Mouse (Mus musculus): ENCODE data around the gene Rab24. TPM values are rescaled to one million over a fixed set of nuclear protein-coding genes. Genes with fewer than 3 reads are reported as not detected.

The Rab24 gene
- polyA plus RNA-seq, 1 experiment from 2014 or later = 50.1 TPM

GRCm38 (mm10) chr13:55346745-55347144, 25.0 kb upstream of the Rab24 start:
- Histone ChIP-seq H3K4me1 (ENCODE audit: control insufficient read depth, low read depth, low read length) (no peaks in the 10 kb centered on the region; the same call in 1 of the 2 replicates), H3K4me3 (ENCODE audit: low read depth, low read length) (no peak overlapping the region), H3K36me3 (ENCODE audit: control insufficient read depth, insufficient read depth) (peaks cover 55% of the 10 kb centered on the region), H3K27me3 (ENCODE audit: control insufficient read depth, insufficient read depth, low read depth, low read length) (no peaks in the 10 kb centered on the region), H3K4me2 (ENCODE audit: low read depth, low read length) (no peak overlapping the region), H3K9ac (ENCODE audit: low read depth, low read length) (no peak overlapping the region), H3K9me3 (replicated peaks; ENCODE audit: control insufficient read depth, low read length) (no peaks in the 10 kb centered on the region), H3K27ac (ENCODE audit: low read length) (no peak overlapping the region)
- WGBS (ENCODE audit: insufficient replicate concordance) = 66% methylated on average over 11 of the region's 11 CpGs
- no peak for ATAC-seq (ENCODE audit: low read depth)

- no peak overlapping the region for H3K27ac ChIP-seq (ENCODE audit: low read length)
- ATAC-seq (ENCODE audit: low read depth) = no peak
- H3K36me3 ChIP-seq (ENCODE audit: control insufficient read depth, insufficient read depth) = peaks cover 33% of the 10 kb centered on the region
- H3K4me2 ChIP-seq (ENCODE audit: low read depth, low read length) = no peak overlapping the region
- no peaks in the 10 kb centered on the region for H3K27me3 ChIP-seq (ENCODE audit: control insufficient read depth, insufficient read depth, low read depth, low read length)
- WGBS (ENCODE audit: insufficient replicate concordance) = 74% methylated on average over 7 of the region's 7 CpGs
- peaks cover 3% of the 10 kb centered on the region for H3K4me1 ChIP-seq (ENCODE audit: control insufficient read depth, low read depth, low read length)
- no peak overlapping the region for H3K4me3 ChIP-seq (ENCODE audit: low read depth, low read length)
- H3K9me3 ChIP-seq (replicated peaks; ENCODE audit: control insufficient read depth, low read length) = no peaks in the 10 kb centered on the region
- H3K9ac ChIP-seq (ENCODE audit: low read depth, low read length) = no peak overlapping the region
Observed at GRCm38 (mm10) chr13:55344286-55344685, 22.5 kb upstream of the Rab24 start.

- Histone ChIP-seq H3K27ac (ENCODE audit: low read length) (no peak overlapping the region), H3K36me3 (ENCODE audit: control insufficient read depth, insufficient read depth) (peaks cover 21% of the 10 kb centered on the region), H3K9ac (ENCODE audit: low read depth, low read length) (no peak overlapping the region), H3K4me2 (ENCODE audit: low read depth, low read length) (no peak overlapping the region), H3K9me3 (replicated peaks; ENCODE audit: control insufficient read depth, low read length) (no peaks in the 10 kb centered on the region), H3K4me3 (ENCODE audit: low read depth, low read length) (no peak overlapping the region), H3K4me1 (ENCODE audit: control insufficient read depth, low read depth, low read length) (peaks cover 8% of the 10 kb centered on the region), H3K27me3 (ENCODE audit: control insufficient read depth, insufficient read depth, low read depth, low read length) (no peaks in the 10 kb centered on the region)
- no peak for ATAC-seq (ENCODE audit: low read depth)
- 41% methylated on average over 11 of the region's 11 CpGs for WGBS (ENCODE audit: insufficient replicate concordance)
Observed at GRCm38 (mm10) chr13:55342469-55342868, 20.7 kb upstream of the Rab24 start.

- WGBS (ENCODE audit: insufficient replicate concordance) = 45% methylated on average over 2 of the region's 2 CpGs
- Histone ChIP-seq H3K9me3 (replicated peaks; ENCODE audit: control insufficient read depth, low read length) (no peaks in the 10 kb centered on the region), H3K27ac (ENCODE audit: low read length) (no peak overlapping the region), H3K27me3 (ENCODE audit: control insufficient read depth, insufficient read depth, low read depth, low read length) (no peaks in the 10 kb centered on the region), H3K4me1 (ENCODE audit: control insufficient read depth, low read depth, low read length) (peaks cover 8% of the 10 kb centered on the region), H3K36me3 (ENCODE audit: control insufficient read depth, insufficient read depth) (no peaks in the 10 kb centered on the region), H3K9ac (ENCODE audit: low read depth, low read length) (no peak overlapping the region), H3K4me2 (ENCODE audit: low read depth, low read length) (no peak overlapping the region), H3K4me3 (ENCODE audit: low read depth, low read length) (no peak overlapping the region)
- peak; percentile 72 for ATAC-seq (ENCODE audit: low read depth)
Observed at GRCm38 (mm10) chr13:55339259-55339658, 17.5 kb upstream of the Rab24 start.

GRCm38 (mm10) chr13:55338131-55339054, 16.6 kb upstream of the Rab24 start:
- no peak for ATAC-seq (ENCODE audit: low read depth)
- no peaks in the 10 kb centered on the region for H3K27me3 ChIP-seq (ENCODE audit: control insufficient read depth, insufficient read depth, low read depth, low read length)
- WGBS (ENCODE audit: insufficient replicate concordance) = 58% methylated on average over 12 of the region's 12 CpGs
- peaks cover 8% of the 10 kb centered on the region for H3K4me1 ChIP-seq (ENCODE audit: control insufficient read depth, low read depth, low read length)
- H3K9me3 ChIP-seq (replicated peaks; ENCODE audit: control insufficient read depth, low read length) = no peaks in the 10 kb centered on the region
- H3K4me3 ChIP-seq (ENCODE audit: low read depth, low read length) = no peak overlapping the region
- H3K36me3 ChIP-seq (ENCODE audit: control insufficient read depth, insufficient read depth) = no peaks in the 10 kb centered on the region
- no peak overlapping the region for H3K4me2 ChIP-seq (ENCODE audit: low read depth, low read length)
- no peak overlapping the region for H3K27ac ChIP-seq (ENCODE audit: low read length)
- H3K9ac ChIP-seq (ENCODE audit: low read depth, low read length) = no peak overlapping the region

GRCm38 (mm10) chr13:55337341-55337975, 15.7 kb upstream of the Rab24 start:
- Histone ChIP-seq H3K27me3 (ENCODE audit: control insufficient read depth, insufficient read depth, low read depth, low read length) (no peaks in the 10 kb centered on the region), H3K4me2 (ENCODE audit: low read depth, low read length) (no peak overlapping the region), H3K4me3 (ENCODE audit: low read depth, low read length) (no peak overlapping the region), H3K4me1 (ENCODE audit: control insufficient read depth, low read depth, low read length) (peaks cover 8% of the 10 kb centered on the region), H3K9me3 (replicated peaks; ENCODE audit: control insufficient read depth, low read length) (no peaks in the 10 kb centered on the region), H3K9ac (ENCODE audit: low read depth, low read length) (no peak overlapping the region), H3K36me3 (ENCODE audit: control insufficient read depth, insufficient read depth) (no peaks in the 10 kb centered on the region), H3K27ac (ENCODE audit: low read length) (no peak overlapping the region)
- no peak for ATAC-seq (ENCODE audit: low read depth)
- 61% methylated on average over 10 of the region's 10 CpGs for WGBS (ENCODE audit: insufficient replicate concordance)

GRCm38 (mm10) chr13:55335701-55336100, 14.0 kb upstream of the Rab24 start:
- Histone ChIP-seq H3K27me3 (ENCODE audit: control insufficient read depth, insufficient read depth, low read depth, low read length) (no peaks in the 10 kb centered on the region), H3K4me3 (ENCODE audit: low read depth, low read length) (no peak overlapping the region), H3K4me2 (ENCODE audit: low read depth, low read length) (no peak overlapping the region), H3K9me3 (replicated peaks; ENCODE audit: control insufficient read depth, low read length) (no peaks in the 10 kb centered on the region), H3K36me3 (ENCODE audit: control insufficient read depth, insufficient read depth) (no peaks in the 10 kb centered on the region), H3K27ac (ENCODE audit: low read length) (no peak overlapping the region), H3K4me1 (ENCODE audit: control insufficient read depth, low read depth, low read length) (peaks cover 13% of the 10 kb centered on the region), H3K9ac (ENCODE audit: low read depth, low read length) (no peak overlapping the region)
- no peak for ATAC-seq (ENCODE audit: low read depth)
- 68% methylated on average over 4 of the region's 4 CpGs for WGBS (ENCODE audit: insufficient replicate concordance)

- H3K9me3 ChIP-seq (replicated peaks; ENCODE audit: control insufficient read depth, low read length) = no peaks in the 10 kb centered on the region
- H3K4me2 ChIP-seq (ENCODE audit: low read depth, low read length) = no peak overlapping the region
- no peaks in the 10 kb centered on the region for H3K27me3 ChIP-seq (ENCODE audit: control insufficient read depth, insufficient read depth, low read depth, low read length)
- 77% methylated on average over 3 of the region's 3 CpGs for WGBS (ENCODE audit: insufficient replicate concordance)
- peaks cover 26% of the 10 kb centered on the region for H3K4me1 ChIP-seq (ENCODE audit: control insufficient read depth, low read depth, low read length)
- peaks cover under 1% of the 10 kb centered on the region; the same call in 1 of the 2 replicates for H3K36me3 ChIP-seq (ENCODE audit: control insufficient read depth, insufficient read depth)
- H3K4me3 ChIP-seq (ENCODE audit: low read depth, low read length) = no peak overlapping the region
- ATAC-seq (ENCODE audit: low read depth) = no peak
- H3K27ac ChIP-seq (ENCODE audit: low read length) = no peak overlapping the region
- no peak overlapping the region for H3K9ac ChIP-seq (ENCODE audit: low read depth, low read length)
Observed at GRCm38 (mm10) chr13:55332331-55332730, 10.6 kb upstream of the Rab24 start.

Measured in liver, embryonic 16.5 days (tissue).